Mouse (Mus musculus) lung, postnatal 36 days (tissue): ENCODE results near the gene Rnase9.

Experiments
- DNase-seq: peaks from one replicate; pipeline ENCODE4 v3.0.0; 2022; ENCODE audit warnings: mixed read lengths

Gene Rnase9

GRCm38 (mm10) chr14:51041769-51042168 lies at the start of gene Rnase9:
Gene Rnase9 (minus strand): TSS chr14:51041869.
- no peak for DNase-seq

- DNase-seq: peak; percentile 91
These were observed 48.6 kb upstream of the Rnase9 start for GRCm38 (mm10) chr14:51090077-51090781.

GRCm38 (mm10) chr14:51089674-51090076 lies 48.0 kb upstream of the Rnase9 start:
- DNase-seq: no peak

GRCm38 (mm10) chr14:51088970-51089673 lies 47.5 kb upstream of the Rnase9 start:
- DNase-seq: peak; percentile 99

- peak; percentile 94 for DNase-seq
These were observed 46.7 kb upstream of the Rnase9 start for GRCm38 (mm10) chr14:51088166-51088969.

- DNase-seq: no peak
These were observed 46.1 kb upstream of the Rnase9 start for GRCm38 (mm10) chr14:51087762-51088161.

- DNase-seq: no peak
These were observed 44.2 kb upstream of the Rnase9 start for GRCm38 (mm10) chr14:51085911-51086310.

- DNase-seq: no peak
These were observed 43.4 kb upstream of the Rnase9 start for GRCm38 (mm10) chr14:51085086-51085485.

- DNase-seq: no peak
These were observed 42.1 kb upstream of the Rnase9 start for GRCm38 (mm10) chr14:51083805-51084204.

GRCm38 (mm10) chr14:51082599-51083581 lies 41.2 kb upstream of the Rnase9 start:
- DNase-seq: peak; percentile 81

- no peak for DNase-seq
These were observed 39.4 kb upstream of the Rnase9 start for GRCm38 (mm10) chr14:51081035-51081434.

- no peak for DNase-seq
These were observed 37.5 kb upstream of the Rnase9 start for GRCm38 (mm10) chr14:51079180-51079579.

- DNase-seq: no peak
These were observed 32.7 kb upstream of the Rnase9 start, which contains the start of gene Olfr750 for GRCm38 (mm10) chr14:51074335-51074734. Gene Olfr750 (minus strand): TSS chr14:51074435.

- peak; percentile 91 for DNase-seq
These were observed 27.9 kb upstream of the Rnase9 start for GRCm38 (mm10) chr14:51069617-51070016.

GRCm38 (mm10) chr14:51068956-51069355 lies 27.3 kb upstream of the Rnase9 start:
- DNase-seq: no peak

GRCm38 (mm10) chr14:51060761-51061160 lies 19.1 kb upstream of the Rnase9 start:
- no peak for DNase-seq

- no peak for DNase-seq
These were observed 15.7 kb upstream of the Rnase9 start, which contains the start of gene Rnase12 for GRCm38 (mm10) chr14:51057401-51057831. Gene Rnase12 (minus strand): TSS chr14:51057661.

GRCm38 (mm10) chr14:51054243-51055237 lies 12.9 kb upstream of the Rnase9 start:
- DNase-seq: no peak

- no peak for DNase-seq
These were observed 11.5 kb upstream of the Rnase9 start for GRCm38 (mm10) chr14:51053176-51053575.

GRCm38 (mm10) chr14:51051941-51052340 lies 10.3 kb upstream of the Rnase9 start:
- DNase-seq: no peak

- no peak for DNase-seq
These were observed 8.4 kb upstream of the Rnase9 start, which contains the start of gene Rnase11 for GRCm38 (mm10) chr14:51050063-51050462. Gene Rnase11 (minus strand): TSS chr14:51050163.
